Mouse (Mus musculus) liver, postnatal 0 days (tissue): ENCODE measurements around the gene Agtr1a.

Experiments
- CTCF ChIP-seq: sonication (generic); IDR thresholded peaks from 2 replicates; pipeline ENCODE4 v1.5.1; 2016; ENCODE audit warnings: antibody characterized with exemption, low read depth
- EP300 ChIP-seq: IDR thresholded peaks from 2 replicates; pipeline ENCODE4 v1.6.1; 2016; ENCODE audit warnings: antibody characterized with exemption, low read depth, mild to moderate bottlenecking

GRCm38 (mm10) chr13:30336913-30337312, 672 bp downstream of the Agtr1a start:
- no peak for TF ChIP-seq CTCF
- TF ChIP-seq EP300, result no peak
